Mouse (Mus musculus): Measurements from ENCODE around the gene Gm20388. TPM values are rescaled to one million over a fixed set of nuclear protein-coding genes. Genes with fewer than 3 reads are reported as not detected.

Gene Gm20388
- polyA plus RNA-seq, 1 experiment from 2014 or later: not detected

DNA sequence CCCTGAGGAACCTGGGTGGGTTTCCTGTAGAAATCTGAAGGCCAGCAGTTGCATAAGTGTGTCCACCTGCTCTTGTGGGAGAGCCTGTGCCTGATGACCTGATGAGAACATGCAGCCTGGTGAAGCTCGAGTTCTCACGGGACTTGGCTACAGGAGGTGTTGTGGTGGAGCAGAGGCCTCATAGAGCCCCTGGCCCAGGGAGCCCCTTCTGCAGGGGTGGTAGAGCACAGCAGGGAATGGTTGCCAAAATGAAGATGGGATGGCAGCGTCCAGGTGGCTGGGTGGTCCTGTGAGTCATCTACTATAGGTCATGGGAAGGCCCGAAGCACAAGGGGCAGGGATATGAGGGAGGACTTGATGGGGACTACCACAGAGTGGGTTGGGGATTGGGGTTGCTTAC is 3471.1 kb downstream of the Gm20388 start:
- ATAC-seq (ENCODE audit: low FRiP score, low TSS enrichment): no peak
- H3K4me2 ChIP-seq (replicated peaks; ENCODE audit: low read depth, low read length): no peak overlapping the region
- no peaks in the 10 kb centered on the region for H3K9me3 ChIP-seq (ENCODE audit: control insufficient read depth, low read length)
- no peaks in the 10 kb centered on the region for H3K4me1 ChIP-seq (ENCODE audit: control insufficient read depth, insufficient read depth, low read length)
- H3K4me3 ChIP-seq (ENCODE audit: low read length): no peak overlapping the region
- H3K9ac ChIP-seq (ENCODE audit: low read depth, low read length): no peak overlapping the region
- peaks cover 57% of the 10 kb centered on the region for H3K36me3 ChIP-seq (ENCODE audit: control insufficient read depth, insufficient read depth, low read length)
- H3K27ac ChIP-seq (ENCODE audit: low read depth, low read length): no peak overlapping the region
- WGBS: 92% methylated on average over 4 of the region's 4 CpGs
- no peaks in the 10 kb centered on the region for H3K27me3 ChIP-seq (ENCODE audit: control insufficient read depth, insufficient read depth, low read length)

DNA sequence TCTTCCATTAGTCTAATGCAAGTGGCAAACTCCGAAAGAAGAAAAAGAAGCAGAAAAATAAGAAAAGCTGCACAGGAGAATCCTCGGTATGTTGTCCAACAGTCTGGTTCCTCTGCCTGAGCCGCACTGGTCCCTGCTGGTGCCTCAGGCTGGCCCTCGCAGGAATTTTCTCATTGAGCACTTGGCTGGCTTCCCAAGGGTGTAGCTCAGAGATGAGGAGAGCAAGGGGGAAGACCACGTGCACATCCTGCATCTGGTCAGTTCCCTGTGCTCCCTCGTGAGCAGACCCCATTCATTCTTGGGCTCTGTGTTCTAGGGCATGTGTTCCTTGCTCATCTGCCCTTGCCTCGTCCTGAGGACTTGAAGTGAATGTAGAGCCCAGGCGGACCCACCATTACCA is 3471.9 kb downstream of the Gm20388 start:
- no peak overlapping the region for H3K9ac ChIP-seq (ENCODE audit: low read depth, low read length)
- H3K4me2 ChIP-seq (replicated peaks; ENCODE audit: low read depth, low read length): no peak overlapping the region
- H3K4me3 ChIP-seq (ENCODE audit: low read length): no peak overlapping the region
- ATAC-seq (ENCODE audit: low FRiP score, low TSS enrichment): no peak
- peaks cover 62% of the 10 kb centered on the region for H3K36me3 ChIP-seq (ENCODE audit: control insufficient read depth, insufficient read depth, low read length)
- no peaks in the 10 kb centered on the region for H3K27me3 ChIP-seq (ENCODE audit: control insufficient read depth, insufficient read depth, low read length)
- H3K9me3 ChIP-seq (ENCODE audit: control insufficient read depth, low read length): no peaks in the 10 kb centered on the region
- no peak overlapping the region for H3K27ac ChIP-seq (ENCODE audit: low read depth, low read length)
- 92% methylated on average over 8 of the region's 8 CpGs for WGBS
- H3K4me1 ChIP-seq (ENCODE audit: control insufficient read depth, insufficient read depth, low read length): no peaks in the 10 kb centered on the region

DNA sequence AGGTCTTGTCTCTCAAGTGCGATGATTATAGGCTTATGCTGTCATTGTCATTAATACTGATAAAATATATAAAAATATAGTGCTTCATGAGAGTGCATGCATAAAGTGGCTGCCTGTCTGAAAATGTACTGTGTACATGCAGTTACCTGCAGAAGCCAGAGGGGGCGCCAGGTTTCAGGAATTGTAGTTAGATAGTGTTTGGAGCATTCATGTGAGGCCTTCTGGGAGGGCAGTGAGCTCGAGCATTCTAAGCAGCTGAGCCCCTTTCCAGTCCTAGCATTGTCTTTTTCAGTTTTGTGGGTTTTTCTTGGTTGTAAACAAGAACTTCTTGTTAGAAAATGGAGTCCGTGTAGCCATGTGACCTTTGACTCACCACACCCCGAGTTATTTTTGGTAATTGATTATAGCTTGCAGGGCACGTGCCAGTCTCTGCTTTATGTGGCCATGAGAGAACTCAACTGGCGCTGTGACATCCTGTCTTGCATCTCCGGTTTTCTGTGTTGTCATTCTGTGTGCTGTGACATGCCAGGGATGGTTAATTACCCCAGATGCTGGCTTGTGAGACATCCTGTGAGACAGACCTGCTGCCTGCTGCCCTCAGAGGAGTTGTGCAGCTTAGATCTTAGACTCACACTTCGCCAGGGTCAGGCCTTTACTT is 3474.4 kb downstream of the Gm20388 start:
- ATAC-seq (ENCODE audit: low FRiP score, low TSS enrichment): no peak
- WGBS: 74% methylated on average over 9 of the region's 9 CpGs
- Histone ChIP-seq H3K4me1 (ENCODE audit: control insufficient read depth, insufficient read depth, low read length) (no peaks in the 10 kb centered on the region), H3K9ac (ENCODE audit: low read depth, low read length) (no peak overlapping the region), H3K4me2 (replicated peaks; ENCODE audit: low read depth, low read length) (no peak overlapping the region), H3K36me3 (ENCODE audit: control insufficient read depth, insufficient read depth, low read length) (peaks cover 87% of the 10 kb centered on the region), H3K27ac (ENCODE audit: low read depth, low read length) (no peak overlapping the region), H3K27me3 (ENCODE audit: control insufficient read depth, insufficient read depth, low read length) (no peaks in the 10 kb centered on the region), H3K4me3 (ENCODE audit: low read length) (no peak overlapping the region), H3K9me3 (ENCODE audit: control insufficient read depth, low read length) (no peaks in the 10 kb centered on the region)

DNA sequence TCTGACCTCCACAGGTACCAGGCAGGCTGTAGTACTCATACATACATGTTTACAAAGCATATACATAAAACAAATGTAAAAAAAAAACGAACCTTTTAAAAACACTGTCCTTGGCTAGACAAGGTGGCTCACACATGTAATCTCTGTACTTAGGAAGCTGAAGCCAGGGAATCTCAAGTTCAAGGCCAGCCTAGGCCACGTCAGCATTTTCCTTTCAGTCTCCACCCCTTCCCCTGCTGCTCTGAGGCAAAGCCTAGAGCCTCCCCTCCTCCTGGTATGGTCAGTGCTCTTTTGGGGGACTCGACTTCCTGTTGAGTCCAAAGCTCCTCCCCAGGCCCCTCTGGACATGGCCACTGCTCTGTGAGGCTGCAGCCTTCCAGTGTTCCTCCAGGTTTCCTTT is 3476.4 kb downstream of the Gm20388 start:
- ATAC-seq (ENCODE audit: low FRiP score, low TSS enrichment): no peak
- H3K9me3 ChIP-seq (ENCODE audit: control insufficient read depth, low read length): no peaks in the 10 kb centered on the region
- H3K4me2 ChIP-seq (replicated peaks; ENCODE audit: low read depth, low read length): no peak overlapping the region
- no peak overlapping the region for H3K9ac ChIP-seq (ENCODE audit: low read depth, low read length)
- H3K27me3 ChIP-seq (ENCODE audit: control insufficient read depth, insufficient read depth, low read length): no peaks in the 10 kb centered on the region
- H3K36me3 ChIP-seq (ENCODE audit: control insufficient read depth, insufficient read depth, low read length): peaks cover 96% of the 10 kb centered on the region
- no peak overlapping the region for H3K27ac ChIP-seq (ENCODE audit: low read depth, low read length)
- no peak overlapping the region for H3K4me3 ChIP-seq (ENCODE audit: low read length)
- WGBS: 73% methylated on average over 3 of the region's 3 CpGs
- no peaks in the 10 kb centered on the region for H3K4me1 ChIP-seq (ENCODE audit: control insufficient read depth, insufficient read depth, low read length)

DNA sequence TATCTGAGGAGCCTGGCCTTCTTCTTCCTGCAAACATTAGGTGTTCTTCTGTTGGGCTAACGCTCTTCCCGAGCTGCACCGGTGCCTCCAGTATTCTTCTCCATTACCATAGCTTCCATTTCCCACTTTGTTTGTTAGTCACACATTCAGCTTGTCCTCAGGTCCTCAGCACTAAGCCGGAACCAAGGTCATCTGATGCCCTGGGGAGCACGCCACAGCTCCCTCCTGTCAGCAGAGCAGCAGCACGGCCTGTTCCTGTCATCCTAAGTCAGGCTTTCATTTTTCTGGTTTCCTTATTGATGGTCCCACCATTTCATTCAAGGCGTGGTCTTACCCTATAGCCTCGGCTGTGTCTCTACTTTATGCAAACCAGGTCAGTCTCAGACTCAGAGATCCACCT is 3477.2 kb downstream of the Gm20388 start:
- no peak overlapping the region; the same call in 1 of the 2 replicates for H3K9ac ChIP-seq (ENCODE audit: low read depth, low read length)
- H3K27me3 ChIP-seq (ENCODE audit: control insufficient read depth, insufficient read depth, low read length): no peaks in the 10 kb centered on the region
- H3K4me2 ChIP-seq (replicated peaks; ENCODE audit: low read depth, low read length): no peak overlapping the region
- no peak overlapping the region for H3K27ac ChIP-seq (ENCODE audit: low read depth, low read length)
- no peak overlapping the region for H3K4me3 ChIP-seq (ENCODE audit: low read length)
- WGBS: 91% methylated on average over 8 of the region's 8 CpGs
- no peaks in the 10 kb centered on the region for H3K4me1 ChIP-seq (ENCODE audit: control insufficient read depth, insufficient read depth, low read length)
- H3K9me3 ChIP-seq (ENCODE audit: control insufficient read depth, low read length): no peaks in the 10 kb centered on the region
- H3K36me3 ChIP-seq (ENCODE audit: control insufficient read depth, insufficient read depth, low read length): peaks cover 96% of the 10 kb centered on the region
- no peak for ATAC-seq (ENCODE audit: low FRiP score, low TSS enrichment)

DNA sequence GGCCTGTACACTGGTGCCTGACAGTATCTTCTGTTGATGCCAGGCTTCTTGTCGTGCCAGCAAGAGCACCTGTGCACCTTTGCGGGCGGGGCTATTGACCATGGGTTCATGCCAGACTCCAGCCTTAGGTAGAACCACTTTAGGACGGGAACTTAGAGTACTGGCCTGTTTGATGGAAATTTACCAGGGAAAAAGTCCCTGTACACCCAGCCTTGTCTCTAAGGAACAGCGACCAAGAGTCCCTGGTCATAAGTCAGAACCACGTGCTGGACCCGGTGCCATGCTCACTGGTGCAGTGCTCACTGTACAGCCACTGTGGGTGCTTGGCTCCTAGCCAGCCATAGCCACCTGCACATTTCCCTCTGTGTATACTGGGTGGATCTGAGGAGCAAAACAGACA is 3478.4 kb downstream of the Gm20388 start:
- no peak for ATAC-seq (ENCODE audit: low FRiP score, low TSS enrichment)
- H3K9ac ChIP-seq (ENCODE audit: low read depth, low read length): no peak overlapping the region
- no peak overlapping the region for H3K4me2 ChIP-seq (replicated peaks; ENCODE audit: low read depth, low read length)
- H3K9me3 ChIP-seq (ENCODE audit: control insufficient read depth, low read length): no peaks in the 10 kb centered on the region
- H3K4me3 ChIP-seq (ENCODE audit: low read length): no peak overlapping the region
- whole genome bisulfite sequencing: 98% methylated on average over 7 of the region's 7 CpGs
- peaks cover 96% of the 10 kb centered on the region for H3K36me3 ChIP-seq (ENCODE audit: control insufficient read depth, insufficient read depth, low read length)
- H3K27me3 ChIP-seq (ENCODE audit: control insufficient read depth, insufficient read depth, low read length): no peaks in the 10 kb centered on the region
- H3K4me1 ChIP-seq (ENCODE audit: control insufficient read depth, insufficient read depth, low read length): no peaks in the 10 kb centered on the region
- no peak overlapping the region for H3K27ac ChIP-seq (ENCODE audit: low read depth, low read length)

DNA sequence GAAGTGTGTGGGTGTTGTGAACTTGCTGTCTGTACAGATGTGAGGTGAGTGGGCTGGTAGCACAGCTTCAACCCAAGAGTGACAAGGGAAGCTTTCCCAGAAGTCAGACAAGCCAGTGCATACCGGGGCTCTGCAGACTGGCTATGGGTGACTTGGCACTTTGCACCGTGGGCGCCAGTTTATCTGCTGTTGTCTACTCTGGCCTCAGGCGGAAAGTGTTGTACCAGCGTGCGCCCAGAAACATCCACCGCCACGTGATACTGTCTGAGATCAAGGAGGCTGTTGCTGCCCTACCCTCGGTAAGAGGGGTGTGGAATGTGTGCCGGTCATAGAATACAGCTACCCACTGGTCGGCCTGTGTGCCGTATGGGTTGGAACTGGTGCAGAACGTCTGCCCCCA is 3487.7 kb downstream of the Gm20388 start:
- Histone ChIP-seq H3K9ac (ENCODE audit: low read depth, low read length) (no peak overlapping the region), H3K27me3 (ENCODE audit: control insufficient read depth, insufficient read depth, low read length) (no peaks in the 10 kb centered on the region), H3K9me3 (ENCODE audit: control insufficient read depth, low read length) (no peaks in the 10 kb centered on the region), H3K4me2 (replicated peaks; ENCODE audit: low read depth, low read length) (no peak overlapping the region), H3K4me1 (ENCODE audit: control insufficient read depth, insufficient read depth, low read length) (no peaks in the 10 kb centered on the region), H3K4me3 (ENCODE audit: low read length) (no peak overlapping the region), H3K36me3 (ENCODE audit: control insufficient read depth, insufficient read depth, low read length) (peaks cover 96% of the 10 kb centered on the region), H3K27ac (ENCODE audit: low read depth, low read length) (no peak overlapping the region)
- no peak for ATAC-seq (ENCODE audit: low FRiP score, low TSS enrichment)
- 91% methylated on average over 13 of the region's 13 CpGs for WGBS

DNA sequence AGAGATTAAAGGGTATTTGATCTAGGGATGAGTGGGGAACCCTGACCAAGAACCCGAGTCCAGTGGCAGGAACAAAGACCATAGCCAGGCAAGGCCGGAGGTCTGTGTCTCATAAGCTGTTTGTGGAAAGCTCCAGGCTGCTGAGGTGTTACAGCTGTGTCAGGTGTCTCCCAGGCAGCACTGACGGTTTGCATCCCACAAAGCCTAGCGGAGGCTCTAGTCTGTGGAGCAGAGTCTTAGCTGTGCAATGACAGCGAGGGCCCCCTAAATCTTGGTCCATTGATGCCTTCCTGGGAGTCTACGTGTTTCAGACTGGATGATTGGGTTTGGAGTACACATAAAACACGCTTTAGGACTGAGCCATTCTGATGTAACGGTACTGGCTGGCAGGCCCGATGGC is 3491.3 kb downstream of the Gm20388 start:
- ATAC-seq (ENCODE audit: low FRiP score, low TSS enrichment): no peak
- WGBS: 89% methylated on average over 9 of the region's 9 CpGs
- Histone ChIP-seq H3K4me1 (ENCODE audit: control insufficient read depth, insufficient read depth, low read length) (no peaks in the 10 kb centered on the region), H3K4me2 (replicated peaks; ENCODE audit: low read depth, low read length) (no peak overlapping the region), H3K36me3 (ENCODE audit: control insufficient read depth, insufficient read depth, low read length) (peaks cover 65% of the 10 kb centered on the region), H3K27ac (ENCODE audit: low read depth, low read length) (no peak overlapping the region), H3K9me3 (ENCODE audit: control insufficient read depth, low read length) (no peaks in the 10 kb centered on the region), H3K4me3 (ENCODE audit: low read length) (no peak overlapping the region), H3K9ac (ENCODE audit: low read depth, low read length) (no peak overlapping the region), H3K27me3 (ENCODE audit: control insufficient read depth, insufficient read depth, low read length) (0 out of 2 replicates have a peak, but pooled peaks cover 4% of the 10 kb centered on the region)

GRCm38 (mm10) chr8:123402730-123403326 is 3492.2 kb downstream of the Gm20388 start:
- Histone ChIP-seq H3K4me1 (ENCODE audit: control insufficient read depth, insufficient read depth, low read length) (no peaks in the 10 kb centered on the region), H3K9me3 (ENCODE audit: control insufficient read depth, low read length) (no peaks in the 10 kb centered on the region), H3K27me3 (ENCODE audit: control insufficient read depth, insufficient read depth, low read length) (0 out of 2 replicates have a peak, but pooled peaks cover 4% of the 10 kb centered on the region), H3K36me3 (ENCODE audit: control insufficient read depth, insufficient read depth, low read length) (peaks cover 56% of the 10 kb centered on the region), H3K4me2 (replicated peaks; ENCODE audit: low read depth, low read length) (no peak overlapping the region), H3K9ac (ENCODE audit: low read depth, low read length) (no peak overlapping the region), H3K27ac (ENCODE audit: low read depth, low read length) (no peak overlapping the region), H3K4me3 (ENCODE audit: low read length) (no peak overlapping the region)
- 90% methylated on average over 9 of the region's 9 CpGs for WGBS
- ATAC-seq (ENCODE audit: low FRiP score, low TSS enrichment): no peak
